Mouse (Mus musculus) kidney, postnatal 0 days (tissue): ENCODE data around the gene Atf1. TPM values are rescaled to one million over a fixed set of nuclear protein-coding genes. Genes with fewer than 3 reads are reported as not detected.

Source experiments
- ATAC-seq: fragments of 200-750 bp; cut with Nextera tagmentation; replicated peaks from 2 replicates; pipeline ENCODE4 v1.8.0; 2017; ENCODE audit warnings: low read depth, moderate number of reproducible peaks, moderate TSS enrichment, moderate library complexity; ENCODE audit not compliant: low FRiP score
- DNase-seq: peaks from one replicate; pipeline ENCODE4 v3.0.0-alpha.2; 2016; ENCODE audit warnings: low spot score
- H3K27ac ChIP-seq: fragments of 300-500 bp; sonication (generic); 2 replicates; pipeline ENCODE4 v1.5.1; 2014; ENCODE audit warnings: mild to moderate bottlenecking
- H3K27me3 ChIP-seq: fragments of 300-500 bp; sonication (generic); 2 replicates; pipeline ENCODE4 v1.6.1; 2014; ENCODE audit warnings: low read length, mixed read lengths; ENCODE audit not compliant: insufficient read depth
- H3K36me3 ChIP-seq: fragments of 300-500 bp; sonication (generic); 2 replicates; pipeline ENCODE4 v1.6.1; 2014; ENCODE audit warnings: low read length, mixed read lengths; ENCODE audit not compliant: insufficient read depth
- H3K4me1 ChIP-seq: fragments of 300-500 bp; sonication (generic); replicated peaks from 2 replicates; pipeline ENCODE4 v1.6.1; 2014; ENCODE audit warnings: antibody characterized with exemption, low read length, mixed read lengths; ENCODE audit not compliant: insufficient read depth
- H3K4me2 ChIP-seq: fragments of 300-500 bp; sonication (generic); 2 replicates; pipeline ENCODE4 v1.6.1; 2014; ENCODE audit warnings: mild to moderate bottlenecking, low read length, moderate library complexity, mixed read lengths
- H3K4me3 ChIP-seq: fragments of 300-500 bp; sonication (generic); replicated peaks from 2 replicates; pipeline ENCODE4 v1.5.1; 2014; ENCODE audit warnings: low read depth, low read length
- H3K9ac ChIP-seq: fragments of 300-500 bp; sonication (generic); 2 replicates; pipeline ENCODE4 v1.6.1; 2014; ENCODE audit warnings: low read depth, low read length
- H3K9me3 ChIP-seq: fragments of 300-500 bp; sonication (generic); replicated peaks from 2 replicates; pipeline ENCODE4 v1.6.1; 2016; ENCODE audit warnings: low read length, inconsistent platforms, mixed read lengths
- CTCF ChIP-seq: IDR thresholded peaks from 2 replicates; pipeline ENCODE4 v1.5.1; 2016; ENCODE audit warnings: antibody characterized with exemption, low read depth, mild to moderate bottlenecking, moderate library complexity
- WGBS: fragments of 180-500 bp; shearing (Covaris S2); extraction: QIAGEN DNeasy Blood & Tissue Kit; methylation state at CpG from one replicate; pipeline ENCODE4 v1.1.7; 2014; 5-methylcytosine and 5-hydroxymethylcytosine counted together
- polyA plus RNA-seq: library from polyadenylated mRNA; unstranded; fragments of >200 nt; fragmentation: Nextera tagmentation; extraction: Ambion mirVana; gene quantifications from 2 replicates; pipeline ENCODE4 v1.2.1, GENCODE M21; 2015

Atf1 gene
- 30.2 and 33.9 TPM in 2 replicates for polyA plus RNA-seq

GRCm38 (mm10) chr15:100227663-100228534, at the start of gene Atf1:
Atf1 (plus strand) TSS chr15:100227819.
- 0 out of 2 replicates have a peak, but pooled peaks cover 4% of the 10 kb centered on the region for H3K36me3 ChIP-seq
- H3K9me3 ChIP-seq: no peaks in the 10 kb centered on the region
- H3K27ac ChIP-seq: peak within 1 kb of the TSS; percentile 100
- peak; percentile 46; the same call in 1 of the 2 replicates for TF ChIP-seq CTCF
- H3K27me3 ChIP-seq: no peaks in the 10 kb centered on the region
- 0 out of 2 replicates have a peak, but pooled peaks cover 6% of the 10 kb centered on the region for H3K4me1 ChIP-seq
- under 1% methylated on average over 76 of the region's 133 CpGs for WGBS
- H3K4me2 ChIP-seq: peak within 1 kb of the TSS; percentile 57
- DNase-seq (peak; percentile 92), ATAC-seq (peak; percentile 82)
- H3K9ac ChIP-seq: peak within 1 kb of the TSS; percentile 97
- H3K4me3 ChIP-seq: peak within 1 kb of the TSS; percentile 85

- H3K4me1 ChIP-seq: no peaks in the 10 kb centered on the region
- H3K4me2 ChIP-seq: no peak overlapping the region
- DNase-seq (no peak), ATAC-seq (no peak)
- H3K27me3 ChIP-seq: no peaks in the 10 kb centered on the region
- no peak overlapping the region for H3K9ac ChIP-seq
- H3K27ac ChIP-seq: no peak overlapping the region
- H3K4me3 ChIP-seq: no peak overlapping the region
- H3K9me3 ChIP-seq: no peaks in the 10 kb centered on the region
- 49% methylated on average over 7 of the region's 7 CpGs for WGBS
- peaks cover 40% of the 10 kb centered on the region for H3K36me3 ChIP-seq
- no peak for TF ChIP-seq CTCF
Measured at GRCm38 (mm10) chr15:100178487-100178886, 49.1 kb upstream of the Atf1 start.

- ATAC-seq: no peak
- H3K27ac ChIP-seq: no peak overlapping the region
- H3K9ac ChIP-seq: no peak overlapping the region
- no peaks in the 10 kb centered on the region for H3K4me1 ChIP-seq
- TF ChIP-seq CTCF: no peak
- peaks cover 31% of the 10 kb centered on the region for H3K36me3 ChIP-seq
- no peak for DNase-seq
- no peaks in the 10 kb centered on the region for H3K9me3 ChIP-seq
- H3K4me2 ChIP-seq: no peak overlapping the region
- WGBS: 92% methylated on average over 6 of the region's 6 CpGs
- H3K4me3 ChIP-seq: no peak overlapping the region
- H3K27me3 ChIP-seq: no peaks in the 10 kb centered on the region
Measured at GRCm38 (mm10) chr15:100179685-100180084, 47.9 kb upstream of the Atf1 start.

- Histone ChIP-seq H3K9me3 (no peaks in the 10 kb centered on the region), H3K27ac (no peak overlapping the region), H3K27me3 (no peaks in the 10 kb centered on the region), H3K4me3 (no peak overlapping the region), H3K9ac (no peak overlapping the region), H3K4me2 (no peak overlapping the region), H3K36me3 (peaks cover 28% of the 10 kb centered on the region), H3K4me1 (no peaks in the 10 kb centered on the region)
- no peak for TF ChIP-seq CTCF
- ATAC-seq (no peak), DNase-seq (no peak)
- WGBS: 95% methylated on average over 4 of the region's 4 CpGs
Measured at GRCm38 (mm10) chr15:100180221-100180620, 47.4 kb upstream of the Atf1 start.

GRCm38 (mm10) chr15:100181841-100182240, 45.8 kb upstream of the Atf1 start:
- no peak overlapping the region for H3K27ac ChIP-seq
- ATAC-seq: no peak
- no peak for DNase-seq
- H3K4me3 ChIP-seq: no peak overlapping the region
- H3K9ac ChIP-seq: no peak overlapping the region
- H3K27me3 ChIP-seq: no peaks in the 10 kb centered on the region
- no peaks in the 10 kb centered on the region for H3K9me3 ChIP-seq
- no peaks in the 10 kb centered on the region for H3K4me1 ChIP-seq
- no peak for TF ChIP-seq CTCF
- peaks cover 38% of the 10 kb centered on the region for H3K36me3 ChIP-seq
- WGBS: 90% methylated on average over 10 of the region's 10 CpGs
- H3K4me2 ChIP-seq: no peak overlapping the region

GRCm38 (mm10) chr15:100182526-100183280, 44.9 kb upstream of the Atf1 start:
- ATAC-seq (no peak), DNase-seq (no peak)
- Histone ChIP-seq H3K27me3 (no peaks in the 10 kb centered on the region), H3K27ac (no peak overlapping the region), H3K36me3 (peaks cover 47% of the 10 kb centered on the region), H3K4me2 (no peak overlapping the region), H3K4me1 (no peaks in the 10 kb centered on the region), H3K9ac (no peak overlapping the region), H3K9me3 (no peaks in the 10 kb centered on the region), H3K4me3 (no peak overlapping the region)
- TF ChIP-seq CTCF: no peak
- 82% methylated on average over 28 of the region's 28 CpGs for WGBS
